Mouse (Mus musculus) cortical plate, adult 2 months (tissue): ENCODE data around the gene Hba-x.

Experiments used
- CTCF ChIP-seq: fragments of 200-500 bp; IDR thresholded peaks from 2 replicates; pipeline ENCODE4 v1.5.1; 2011; ENCODE audit warnings: mild to moderate bottlenecking, control low read depth, low read length; ENCODE audit not compliant: insufficient read depth; ENCODE audit errors: extremely low read depth
- POLR2A ChIP-seq: fragments of 200-500 bp; IDR thresholded peaks from 2 replicates; pipeline ENCODE4 v1.6.1; 2011; ENCODE audit warnings: mild to moderate bottlenecking, low read length, control low read depth; ENCODE audit not compliant: insufficient read depth; ENCODE audit errors: extremely low read depth

- no peak for TF ChIP-seq CTCF
- TF ChIP-seq POLR2A = no peak
Observed at GRCm38 (mm10) chr11:32256566-32256965, 19.6 kb upstream of the Hba-x start.
